Mouse (Mus musculus) hindbrain, embryonic 13.5 days (tissue): ENCODE data around the gene Mr1. TPM values are rescaled to one million over a fixed set of nuclear protein-coding genes. Genes with fewer than 3 reads are reported as not detected.

Experiments
- polyA plus RNA-seq: library from polyadenylated mRNA; unstranded; fragments of >200 nt; fragmentation: Nextera tagmentation; extraction: Ambion mirVana; gene quantifications from 2 replicates; pipeline ENCODE4 v1.2.1, GENCODE M21; 2015

Mr1 gene
- polyA plus RNA-seq, 1 experiment from 2014 or later: 2.1 TPM

Other genes with a start within 250 kb of the Mr1 start
- gene Ier5, start 47.2 kb downstream of the Mr1 start, polyA plus RNA-seq: 5.5 and 8.8 TPM in 2 replicates
- gene Stx6, start 11.9 kb upstream of the Mr1 start, polyA plus RNA-seq: 121 TPM in 2 replicates
- 3.9 and 4.7 TPM in 2 replicates for gene BC034090, start 97.6 kb upstream of the Mr1 start, polyA plus RNA-seq